Mouse (Mus musculus): Measurements from ENCODE around the gene Efcab6.

- no peak for TF ChIP-seq FLI1 (IDR thresholded peaks at IDR 0.05; ENCODE audit: low read length)
- TF ChIP-seq GATA1 (IDR thresholded peaks at IDR 0.05; ENCODE audit: borderline replicate concordance, low read length): no peak
These were observed 126.7 kb downstream of the Efcab6 start for GRCm38 (mm10) chr15:83938466-83938865.

Data from megakaryocyte, embryonic 14.5 days (primary cell).